Mouse (Mus musculus): ENCODE measurements around the gene Tmem177. TPM values are rescaled to one million over a fixed set of nuclear protein-coding genes. Genes with fewer than 3 reads are reported as not detected.
A peak's percentile ranks its signal among the peaks of the same experiment; 100 is the strongest.

Gene Tmem177
- polyA plus RNA-seq, 1 experiment from 2014 or later: 6.9 TPM

DNA sequence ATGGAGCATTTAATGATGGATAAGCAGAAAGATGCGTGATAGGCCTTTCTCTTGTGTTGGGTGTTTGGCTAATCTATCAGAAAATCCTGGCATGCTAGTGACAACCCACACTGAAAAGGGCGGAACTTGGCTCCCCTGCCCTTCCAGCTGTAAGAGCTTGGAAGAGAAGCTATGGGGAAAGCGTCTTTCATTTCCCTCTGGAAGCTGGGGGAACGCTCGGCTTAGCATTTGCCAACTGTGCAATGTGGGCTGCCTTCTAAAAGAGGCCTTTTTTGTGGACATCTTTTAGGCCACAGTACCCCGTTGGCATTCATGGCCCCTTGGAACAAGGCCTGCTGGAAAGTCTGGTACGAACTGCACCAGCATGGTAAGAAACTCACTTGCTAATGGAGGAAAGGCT, 34.1 kb downstream of the Tmem177 start:
- no peak overlapping the region for H3K4me3 ChIP-seq
- H3K4me2 ChIP-seq: no peak overlapping the region
- 59% methylated on average over 7 of the region's 7 CpGs for WGBS
- H3K4me1 ChIP-seq (replicated peaks): no peaks in the 10 kb centered on the region
- H3K9me3 ChIP-seq: no peaks in the 10 kb centered on the region
- H3K27ac ChIP-seq (replicated peaks): no peak overlapping the region
- no peaks in the 10 kb centered on the region for H3K27me3 ChIP-seq
- H3K36me3 ChIP-seq: no peaks in the 10 kb centered on the region
- no peak overlapping the region for H3K9ac ChIP-seq
- ATAC-seq (ENCODE audit: low read depth): peak; percentile 63; the same call in 1 of the 2 replicates

DNA sequence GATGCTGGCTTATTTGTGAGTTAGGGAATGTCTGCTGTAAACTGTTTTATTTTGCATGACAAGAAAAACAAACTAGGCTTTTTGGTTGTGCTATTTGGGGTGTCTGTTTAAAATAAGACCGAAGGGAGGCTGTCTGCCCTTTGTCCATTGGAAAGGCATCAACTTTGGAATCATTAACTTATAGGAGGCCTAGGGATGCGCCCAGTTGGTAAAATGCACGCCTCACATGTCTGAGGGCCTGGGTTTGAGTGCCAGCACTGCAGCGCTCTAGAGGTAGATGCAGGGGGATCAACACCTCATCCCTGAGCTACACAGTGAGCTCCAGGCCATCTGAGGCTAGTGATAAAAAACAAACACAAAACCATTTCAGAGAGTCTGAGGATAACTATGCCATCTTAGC, 35.5 kb downstream of the Tmem177 start:
- Histone ChIP-seq H3K4me2 (no peak overlapping the region), H3K27me3 (no peaks in the 10 kb centered on the region), H3K4me1 (replicated peaks) (no peaks in the 10 kb centered on the region), H3K27ac (replicated peaks) (no peak overlapping the region), H3K9me3 (no peaks in the 10 kb centered on the region), H3K9ac (no peak overlapping the region), H3K36me3 (no peaks in the 10 kb centered on the region), H3K4me3 (no peak overlapping the region)
- ATAC-seq (ENCODE audit: low read depth): no peak
- WGBS: 93% methylated on average over 4 of the region's 4 CpGs

DNA sequence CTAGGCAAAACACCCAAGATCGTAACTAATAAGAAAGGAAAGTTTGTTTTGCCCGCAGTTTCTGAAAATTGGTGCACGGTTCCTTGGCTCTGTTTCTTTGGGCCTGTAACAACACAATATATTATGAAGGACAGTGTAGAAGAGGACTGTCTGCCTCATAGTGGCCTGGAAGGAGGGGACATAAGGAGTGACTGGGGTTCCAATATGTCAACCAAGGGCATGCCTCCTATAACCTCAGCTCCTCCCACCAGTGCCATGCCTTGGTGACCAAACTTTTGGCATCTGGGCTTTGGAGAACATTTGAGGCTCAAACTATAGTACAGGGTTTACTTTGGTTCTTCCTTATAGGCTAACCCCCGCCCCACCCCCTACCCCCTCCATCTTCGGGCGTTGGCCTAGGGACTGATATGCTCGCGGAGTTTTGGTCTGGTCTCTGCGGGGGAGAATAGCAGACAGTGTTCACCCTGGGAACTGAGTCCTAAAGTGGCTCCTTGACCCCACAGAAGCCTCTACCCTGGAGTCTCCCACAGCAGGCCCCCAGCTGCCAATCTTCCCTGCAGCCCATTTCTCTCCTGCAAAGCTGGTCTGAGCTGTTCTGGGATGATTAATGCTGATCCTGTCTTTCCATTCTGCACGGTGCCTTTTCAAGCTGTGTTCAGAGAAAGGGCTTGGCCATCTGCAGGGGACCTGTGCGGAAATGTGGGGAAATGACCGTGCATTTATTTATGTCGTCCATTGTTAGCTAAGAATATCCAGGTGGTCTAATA, 44.4 kb downstream of the Tmem177 start:
- no peak overlapping the region for H3K4me2 ChIP-seq

DNA sequence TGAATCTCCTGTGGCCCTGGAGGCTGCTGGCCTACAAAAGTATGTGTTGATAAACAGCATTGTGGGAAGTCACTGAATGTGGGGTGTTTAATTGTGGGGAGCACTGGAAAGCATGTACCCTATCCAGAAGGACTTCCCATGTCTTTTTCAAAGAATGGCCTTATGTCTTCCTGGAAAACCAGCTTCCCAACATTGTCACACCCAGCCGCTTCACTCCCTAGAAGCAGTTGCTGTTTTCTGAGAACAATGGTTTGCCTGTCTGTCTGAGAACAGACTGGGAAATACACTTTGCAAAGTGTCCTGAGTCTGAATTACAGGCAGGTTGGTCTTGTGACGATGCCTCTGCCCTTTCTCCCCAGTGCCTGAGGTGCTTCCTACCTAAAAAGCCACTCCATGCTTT, 45.7 kb downstream of the Tmem177 start:
- peaks cover 22% of the 10 kb centered on the region for H3K4me1 ChIP-seq (replicated peaks)
- H3K4me3 ChIP-seq: no peak overlapping the region
- H3K9ac ChIP-seq: no peak overlapping the region
- H3K36me3 ChIP-seq: no peaks in the 10 kb centered on the region
- H3K27me3 ChIP-seq: no peaks in the 10 kb centered on the region
- no peaks in the 10 kb centered on the region for H3K9me3 ChIP-seq
- no peak for ATAC-seq (ENCODE audit: low read depth)
- WGBS: 35% methylated on average over 2 of the region's 2 CpGs
- no peak overlapping the region for H3K4me2 ChIP-seq
- no peak overlapping the region for H3K27ac ChIP-seq (replicated peaks)

More for the DNA sequence above, 44.4 kb downstream of the Tmem177 start:
- Histone ChIP-seq H3K4me3 (no peak overlapping the region), H3K9me3 (no peaks in the 10 kb centered on the region), H3K36me3 (no peaks in the 10 kb centered on the region), H3K27me3 (no peaks in the 10 kb centered on the region), H3K9ac (no peak overlapping the region), H3K4me1 (replicated peaks) (peaks cover 22% of the 10 kb centered on the region), H3K27ac (replicated peaks) (no peak overlapping the region)
- WGBS: 37% methylated on average over 13 of the region's 13 CpGs
- ATAC-seq (ENCODE audit: low read depth): peak; percentile 32; the same call in 1 of the 2 replicates

DNA sequence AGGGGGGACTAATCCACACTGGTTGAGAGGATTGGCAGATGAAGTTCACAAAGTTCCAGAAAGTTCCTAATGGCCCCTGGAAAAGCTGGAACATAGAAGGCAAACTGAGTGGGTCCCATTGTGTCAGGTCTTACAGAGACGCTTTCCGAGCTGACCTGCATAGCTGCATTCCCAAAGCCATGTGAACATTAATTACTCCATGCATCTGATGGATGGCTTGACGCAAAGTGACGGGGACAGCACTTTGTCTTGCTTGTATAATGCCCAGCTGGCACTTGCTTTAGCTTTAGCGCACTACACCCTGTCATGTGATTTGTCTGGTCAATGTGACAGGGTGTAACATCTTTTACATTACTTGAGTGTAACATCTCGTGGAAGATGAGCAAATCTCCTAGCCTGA, 47.7 kb downstream of the Tmem177 start:
- no peak for ATAC-seq (ENCODE audit: low read depth)
- Histone ChIP-seq H3K9ac (no peak overlapping the region), H3K27me3 (no peaks in the 10 kb centered on the region), H3K27ac (replicated peaks) (no peak overlapping the region), H3K36me3 (no peaks in the 10 kb centered on the region), H3K4me1 (replicated peaks) (peaks cover 22% of the 10 kb centered on the region), H3K4me3 (no peak overlapping the region), H3K9me3 (no peaks in the 10 kb centered on the region), H3K4me2 (no peak overlapping the region)
- WGBS: 72% methylated on average over 6 of the region's 6 CpGs

DNA sequence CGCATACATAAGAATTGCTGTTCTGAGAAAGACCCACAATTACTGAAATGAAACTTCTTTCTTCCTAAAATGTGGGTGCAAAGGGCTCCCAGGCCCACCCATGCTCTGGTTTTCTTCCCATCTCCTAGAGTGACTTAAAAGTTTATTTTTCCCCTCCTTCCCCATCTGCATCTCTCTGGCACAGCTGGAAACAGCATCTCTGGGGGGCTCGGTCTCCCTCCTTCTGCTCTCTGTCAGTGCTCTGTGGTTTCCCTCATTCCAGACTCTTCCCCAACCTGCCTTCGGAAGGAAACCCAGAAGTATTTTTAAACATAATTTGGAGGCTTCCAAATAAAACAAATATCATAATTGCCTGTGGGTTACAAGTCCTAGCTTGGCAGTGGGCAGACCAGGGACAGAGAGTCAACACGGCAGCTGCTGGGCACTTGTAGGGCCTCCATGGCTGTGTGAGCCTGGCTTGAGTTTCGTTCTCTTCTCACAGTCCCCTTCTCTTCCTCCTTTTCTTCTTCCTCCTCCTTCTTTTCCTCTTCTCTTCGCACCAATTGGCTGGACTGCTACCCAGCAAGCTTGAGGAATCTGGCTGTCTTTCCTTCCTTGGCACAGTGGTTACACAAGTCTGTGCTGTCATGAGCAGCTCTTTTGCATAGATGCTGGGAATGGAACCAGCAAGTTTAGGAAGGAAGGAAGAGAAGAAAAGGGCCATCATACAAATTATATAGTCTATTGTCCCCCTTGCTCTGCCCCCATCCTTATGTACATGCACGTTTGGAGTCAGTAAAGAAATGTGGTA, 49.3 kb downstream of the Tmem177 start:
- ATAC-seq (ENCODE audit: low read depth): no peak
- no peak overlapping the region for H3K4me2 ChIP-seq
- no peak overlapping the region for H3K4me3 ChIP-seq
- H3K4me1 ChIP-seq (replicated peaks): peaks cover 12% of the 10 kb centered on the region
- no peak overlapping the region for H3K27ac ChIP-seq (replicated peaks)
- no peak overlapping the region for H3K9ac ChIP-seq
- WGBS: 76% methylated on average over 7 of the region's 7 CpGs
- H3K9me3 ChIP-seq: no peaks in the 10 kb centered on the region
- no peaks in the 10 kb centered on the region for H3K27me3 ChIP-seq
- H3K36me3 ChIP-seq: no peaks in the 10 kb centered on the region

DNA sequence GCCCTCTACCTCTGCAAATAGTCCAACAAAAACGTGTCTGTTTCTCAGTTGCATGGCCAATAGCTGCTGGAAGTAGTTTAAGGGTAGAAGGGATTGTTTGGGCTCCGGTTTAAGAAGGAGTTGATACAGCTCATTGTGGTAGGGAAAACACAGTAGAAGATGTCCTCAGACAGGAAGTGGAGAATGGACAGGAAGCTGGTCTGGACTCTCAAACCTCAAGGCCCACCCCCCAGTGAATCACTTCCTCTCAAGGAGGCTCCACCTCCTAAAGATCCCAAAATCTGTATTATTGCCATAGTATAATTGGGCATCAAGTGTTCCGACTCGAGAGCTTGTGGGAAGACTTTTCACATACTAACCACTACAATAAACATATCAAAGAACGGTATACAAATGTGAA, 53.4 kb downstream of the Tmem177 start:
- ATAC-seq (ENCODE audit: low read depth): no peak
- WGBS: 81% methylated on average over 5 of the region's 5 CpGs
- H3K4me1 ChIP-seq (replicated peaks): no peaks in the 10 kb centered on the region
- no peak overlapping the region for H3K9ac ChIP-seq
- H3K9me3 ChIP-seq: no peaks in the 10 kb centered on the region
- no peak overlapping the region for H3K27ac ChIP-seq (replicated peaks)
- no peak overlapping the region for H3K4me3 ChIP-seq
- H3K4me2 ChIP-seq: no peak overlapping the region
- H3K27me3 ChIP-seq: no peaks in the 10 kb centered on the region
- no peaks in the 10 kb centered on the region for H3K36me3 ChIP-seq

Other genes with a start within 250 kb of the Tmem177 start
- gene Ptpn4, start 75.6 kb downstream of the Tmem177 start, polyA plus RNA-seq (2015; fragmentation: Nextera tagmentation; extraction: Ambion mirVana): 8.3 and 18.8 TPM in 2 replicates
- gene Cfap221, start 84.0 kb upstream of the Tmem177 start, polyA plus RNA-seq (2015; fragmentation: Nextera tagmentation; extraction: Ambion mirVana): 0.32 TPM in 1 of 2 replicates, not detected in the other
- gene Sctr, start 93.7 kb upstream of the Tmem177 start, polyA plus RNA-seq (2015; fragmentation: Nextera tagmentation; extraction: Ambion mirVana): 0.58 and 0.61 TPM in 2 replicates
- gene Tmem37, start 160.9 kb upstream of the Tmem177 start, polyA plus RNA-seq (2015; fragmentation: Nextera tagmentation; extraction: Ambion mirVana): 7.7 and 9.8 TPM in 2 replicates
- gene Dbi, start 207.9 kb upstream of the Tmem177 start, polyA plus RNA-seq (2015; fragmentation: Nextera tagmentation; extraction: Ambion mirVana): 2,051 and 2,328 TPM in 2 replicates
- gene 3110009E18Rik, start 208.0 kb upstream of the Tmem177 start, polyA plus RNA-seq (2015; fragmentation: Nextera tagmentation; extraction: Ambion mirVana): 17.6 and 20.9 TPM in 2 replicates